Mouse (Mus musculus) adrenal gland, adult (tissue): Measurements from ENCODE around the gene Atp13a1.

Source experiments
- DNase-seq, 2 experiments: peaks; one replicate each; pipeline ENCODE4 v3.0.0; 2022 to 2023; ENCODE audit warnings: low spot score in 1 of 2; ENCODE audit not compliant: inconsistent age in 2 of 2

Atp13a1 gene

DNA sequence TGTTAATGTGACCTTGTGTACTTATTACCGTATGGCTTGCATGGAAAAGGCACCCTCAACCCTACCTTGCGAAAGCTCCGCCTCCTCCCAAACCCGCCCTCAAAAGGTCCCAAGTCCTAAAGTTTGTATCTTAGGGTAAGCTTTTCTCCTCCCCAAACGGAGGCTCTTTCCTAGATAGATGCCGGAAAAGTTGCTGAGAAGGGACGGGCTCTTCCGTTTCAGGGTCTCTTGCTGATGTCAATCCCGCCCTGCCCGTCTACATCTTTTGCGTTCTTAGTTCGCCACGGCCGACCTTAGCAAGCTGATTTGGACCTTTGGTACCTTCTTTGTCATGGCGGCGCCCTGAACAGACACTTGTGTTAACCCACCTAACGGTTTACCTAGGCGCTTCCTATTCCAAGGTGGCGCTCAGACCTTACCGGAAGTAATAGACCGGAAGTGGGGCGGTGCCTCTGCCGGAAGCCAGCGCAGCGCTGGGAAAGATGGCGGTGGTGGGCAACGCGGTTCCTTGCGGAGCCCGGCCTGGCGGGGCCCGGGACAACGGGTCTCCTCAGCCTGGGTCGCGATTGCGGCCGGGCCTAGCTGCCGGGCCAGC is at the start of gene Atp13a1, which contains the start of gene Zfp866:
Gene Atp13a1, plus strand, starts transcription at position 391 of the 595 bp plus-strand sequence.
Gene Zfp866, minus strand, starts transcription at position 406 of the 595 bp plus-strand sequence.
- peak; percentile 92 to 97 for DNase-seq

DNA sequence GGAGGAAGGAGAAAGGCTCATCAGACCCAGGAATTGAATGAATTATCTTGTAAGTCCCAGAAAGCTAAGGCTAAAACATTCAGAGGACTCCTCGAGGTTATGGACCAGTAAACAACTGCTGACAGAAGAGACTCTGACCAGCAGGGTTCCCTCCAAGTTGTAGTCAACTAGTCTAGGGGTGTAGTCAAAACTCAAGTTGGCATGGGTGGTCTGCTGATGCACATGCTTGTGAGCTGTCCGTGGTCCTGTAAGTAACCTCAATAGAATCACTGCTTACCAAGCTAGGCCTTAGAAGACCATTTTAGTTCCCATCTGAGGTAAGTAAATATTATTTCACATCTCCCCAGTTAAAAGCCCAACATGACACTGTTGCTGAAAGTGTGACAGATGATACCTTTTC is 49.7 kb upstream of the Atp13a1 start:
- DNase-seq, result no peak

DNA sequence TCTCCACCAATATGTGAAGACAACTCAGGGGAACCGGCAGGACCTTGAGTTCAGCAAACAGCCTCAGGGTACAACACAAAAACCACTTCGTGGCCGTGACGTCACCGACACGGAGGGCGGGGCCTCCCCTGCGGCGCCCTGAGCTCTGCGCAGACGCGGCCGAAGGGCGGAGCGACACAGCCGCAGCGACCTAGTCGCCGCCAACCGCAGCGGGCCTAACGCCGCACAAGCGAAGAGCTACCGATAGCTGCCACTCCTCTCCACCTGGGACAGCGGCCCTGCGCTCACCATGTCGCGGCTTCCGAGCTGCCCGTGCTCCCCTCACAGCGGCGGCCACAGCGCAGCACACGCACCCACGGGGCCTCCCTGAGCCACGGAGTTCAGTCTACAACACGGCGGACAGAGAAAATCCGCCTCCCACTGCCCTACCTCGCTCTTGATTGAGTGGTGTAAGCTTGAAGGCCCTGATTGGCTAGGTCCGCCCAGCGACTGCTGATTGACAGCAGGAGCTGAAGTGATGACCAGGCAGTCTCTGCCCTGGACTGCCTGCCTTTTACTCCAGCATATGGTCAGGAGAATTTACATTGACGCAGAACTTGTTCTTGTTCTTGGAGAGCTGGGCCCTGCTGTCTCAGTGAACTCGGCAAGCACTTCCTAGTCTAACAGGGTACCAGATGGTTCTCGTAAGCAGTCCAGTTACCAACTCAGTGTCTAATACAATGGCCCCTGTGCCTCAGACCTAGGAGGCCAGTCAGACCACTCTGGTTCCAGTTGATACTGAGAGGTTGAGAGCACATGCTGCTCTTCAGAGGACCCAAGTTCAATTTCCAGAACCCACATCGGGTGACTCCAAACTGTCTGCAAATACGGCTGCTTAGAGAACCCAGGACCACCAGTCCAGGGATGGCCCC is 41.2 kb upstream of the Atp13a1 start, which contains the start of gene Zfp963:
Gene Zfp963, minus strand, starts transcription at position 427 of the 911 bp plus-strand sequence.
- DNase-seq, result peak; percentile 96 to 98

DNA sequence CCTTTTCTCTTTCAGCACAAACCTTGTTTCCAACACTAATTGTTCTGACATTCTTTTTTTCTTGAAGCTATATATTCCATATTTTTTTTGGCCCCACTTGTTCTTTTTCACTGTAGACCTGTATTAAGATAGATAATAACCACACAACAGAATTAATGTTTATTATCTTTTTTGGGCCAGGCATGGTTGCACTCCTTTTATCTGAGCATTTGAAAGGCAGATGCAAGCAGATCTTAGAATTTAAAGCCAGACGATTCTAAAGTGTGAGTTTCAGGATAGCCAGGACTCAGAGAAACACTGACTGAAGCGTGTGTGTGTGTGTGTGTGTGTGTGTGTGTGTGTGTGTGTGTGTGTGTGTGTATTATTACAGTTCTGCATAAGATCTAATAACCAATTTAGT is 38.5 kb upstream of the Atp13a1 start:
- DNase-seq, result no peak

DNA sequence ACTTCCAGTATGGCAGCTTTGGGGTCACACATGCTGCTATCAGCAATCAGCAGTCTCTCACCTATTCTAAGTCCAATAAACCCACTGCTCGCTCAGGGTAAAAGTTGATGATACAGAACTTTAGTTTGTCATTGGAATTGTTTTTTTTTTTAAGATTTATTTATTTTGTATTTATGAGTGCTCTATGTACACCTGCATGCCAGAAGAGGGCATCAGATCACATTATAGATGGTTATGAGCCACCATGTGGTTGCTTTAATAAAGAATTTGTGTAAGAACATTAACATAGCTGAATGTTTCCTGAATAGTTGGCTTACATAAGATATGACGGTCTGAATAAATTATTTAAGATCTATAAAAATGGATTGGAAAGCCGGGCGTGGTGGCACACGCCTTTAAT is 32.6 kb upstream of the Atp13a1 start:
- no peak for DNase-seq

DNA sequence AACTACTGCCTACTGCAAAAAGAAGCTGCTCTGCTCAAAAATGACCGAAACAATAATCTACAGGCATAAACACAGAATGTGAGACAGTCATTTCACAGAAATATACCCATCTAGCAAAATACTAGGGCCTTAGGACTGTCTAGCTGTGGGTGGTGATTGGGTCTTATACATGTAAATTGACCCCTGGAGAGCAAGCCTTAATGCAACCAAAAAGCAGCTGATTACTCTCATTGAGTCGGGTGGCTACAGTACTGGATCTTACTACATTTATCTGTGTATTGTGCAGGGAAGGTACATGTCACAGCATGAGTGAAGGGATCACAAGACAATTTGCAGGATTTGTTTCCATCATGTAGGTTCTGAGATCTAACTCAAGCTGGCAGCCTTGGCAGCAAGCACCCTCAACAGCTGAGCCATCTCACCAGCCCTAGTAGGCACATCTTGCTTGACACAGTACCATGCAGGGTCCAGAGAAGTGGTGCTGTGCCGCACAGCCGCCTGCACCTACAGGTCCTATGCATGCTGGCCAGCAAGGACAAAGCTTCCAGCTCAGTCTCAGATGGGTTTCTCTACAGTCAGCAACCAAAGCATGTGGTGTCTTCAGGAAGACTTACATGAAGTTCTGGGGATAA is 29.0 kb upstream of the Atp13a1 start:
- DNase-seq, result no peak

DNA sequence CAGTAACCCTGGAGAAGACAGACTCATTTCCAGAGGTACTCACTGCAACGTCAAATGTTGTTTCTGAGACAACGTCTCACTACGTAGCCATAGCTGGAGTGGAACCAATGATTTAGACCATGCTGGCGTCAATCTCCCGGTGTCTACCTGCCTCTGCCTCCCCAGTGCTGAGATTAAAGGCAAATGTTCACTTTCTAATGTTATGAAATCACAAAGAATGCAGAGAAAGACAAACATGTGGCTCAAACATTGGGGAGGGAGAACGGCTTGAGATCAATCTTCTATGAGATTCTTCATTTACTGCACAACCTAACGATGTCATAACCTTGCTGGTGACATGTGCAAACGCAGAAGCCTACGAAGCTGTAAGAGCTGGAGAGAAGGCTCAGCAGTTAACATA is 19.7 kb upstream of the Atp13a1 start:
- no peak for DNase-seq

DNA sequence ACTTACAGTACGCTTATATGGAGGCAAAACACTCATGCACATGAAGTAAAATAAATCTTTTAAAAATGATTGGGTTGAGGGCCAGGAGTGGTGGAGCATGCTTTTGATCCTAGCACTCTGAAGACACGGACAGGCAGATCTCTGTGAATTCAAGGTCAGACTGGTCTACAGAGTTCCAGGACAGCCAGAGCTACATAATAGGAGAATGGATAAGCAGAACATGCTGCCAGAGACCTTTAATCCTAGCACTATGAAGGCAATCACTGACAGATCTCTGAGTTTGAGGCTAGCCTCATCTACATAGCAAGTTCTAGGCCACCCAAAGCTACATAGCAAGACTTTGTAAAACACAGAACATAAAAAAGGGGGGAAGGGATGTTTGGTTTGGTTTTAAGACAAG is 18.9 kb upstream of the Atp13a1 start:
- DNase-seq, result no peak

DNA sequence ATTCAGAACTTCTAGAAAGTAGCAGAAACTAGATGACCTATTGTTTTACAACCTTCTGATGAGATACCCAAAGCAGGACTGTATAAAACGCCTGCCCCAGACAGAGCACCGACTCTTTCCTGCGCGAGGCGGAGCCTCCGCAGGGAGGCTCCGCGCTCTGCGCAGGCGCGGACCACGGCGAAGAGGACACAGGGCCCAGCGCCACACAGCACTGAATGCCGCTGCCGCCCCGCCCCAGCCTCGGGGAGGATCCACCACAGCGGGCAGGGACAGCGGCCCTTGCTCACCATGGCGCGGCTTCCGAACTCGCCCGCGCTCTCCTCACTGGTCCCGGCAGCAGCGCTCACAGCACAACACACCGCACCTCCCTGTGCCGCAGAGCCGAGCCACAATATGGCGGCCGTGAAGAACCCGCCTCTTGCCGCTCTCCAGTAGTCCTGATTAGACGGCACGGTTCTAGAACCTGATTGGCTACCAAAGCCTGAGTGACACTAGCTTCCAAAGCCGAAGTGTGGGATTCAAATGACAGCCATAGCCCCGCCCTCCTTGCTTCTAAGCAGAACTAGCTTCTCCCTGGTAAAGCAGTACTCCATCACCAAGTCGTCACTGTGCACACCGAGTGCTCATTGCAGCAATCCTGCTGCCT is 16.3 kb upstream of the Atp13a1 start, which contains the start of gene Gm20422:
Gene Gm20422, minus strand, starts transcription at position 384 of the 646 bp plus-strand sequence.
- DNase-seq, result peak; percentile 92 to 96

DNA sequence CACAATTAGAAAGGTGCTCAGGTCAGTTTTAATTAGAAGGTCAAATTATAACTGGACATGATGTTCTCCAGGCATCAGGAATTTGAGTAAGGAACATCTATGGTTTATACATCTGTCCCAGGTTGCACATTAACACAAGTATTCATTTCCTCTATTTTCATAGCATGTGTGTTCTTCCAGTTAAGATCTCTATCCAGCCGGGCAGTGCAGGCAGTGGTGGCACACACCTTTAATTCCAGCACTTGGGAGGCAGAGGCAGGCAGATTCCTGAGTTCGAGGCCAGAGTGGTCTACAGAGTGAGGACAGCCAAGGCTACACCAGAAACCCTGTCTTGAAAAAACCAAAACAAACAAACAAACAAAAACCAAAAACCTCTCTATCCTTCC is 15.8 kb upstream of the Atp13a1 start:
- no peak for DNase-seq

DNA sequence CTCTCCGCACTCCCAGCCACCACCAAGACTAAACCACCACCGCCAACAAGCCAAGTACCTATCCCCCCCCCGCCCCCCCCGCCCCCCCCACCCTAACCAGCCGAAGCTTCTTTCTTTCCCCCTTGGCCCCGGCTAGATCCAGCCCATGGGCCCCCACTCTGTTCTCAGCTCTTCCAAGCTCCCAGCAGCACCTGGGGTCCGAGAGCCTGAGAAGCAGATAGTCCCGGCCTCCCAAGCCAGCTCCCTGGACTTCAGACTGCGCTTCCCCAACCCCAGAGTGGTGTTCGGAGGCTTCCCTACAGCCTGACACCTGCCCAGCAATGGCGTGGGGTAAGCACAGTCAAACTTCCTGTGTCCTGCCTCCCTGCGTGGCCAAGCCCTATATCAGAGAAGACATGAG is 13.9 kb upstream of the Atp13a1 start:
- no peak for DNase-seq

DNA sequence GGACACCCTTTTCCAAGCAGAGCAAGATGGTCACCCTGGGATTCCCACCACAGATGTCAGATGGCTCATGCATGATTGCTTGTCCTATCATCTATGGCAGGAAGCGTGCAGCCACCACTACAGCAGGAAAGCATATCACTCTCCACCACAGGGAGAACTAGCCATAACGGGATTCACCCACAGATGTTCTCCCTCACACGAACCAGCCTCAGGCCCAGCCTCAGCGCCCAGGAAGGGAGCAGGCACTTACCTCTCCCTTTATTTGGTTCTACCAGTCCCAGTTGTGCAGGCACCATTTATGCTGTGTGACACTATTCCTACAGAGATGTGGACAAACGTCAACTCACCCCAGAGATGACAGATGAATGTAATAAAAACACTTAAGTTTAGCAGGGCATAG is 1.9 kb upstream of the Atp13a1 start:
- no peak for DNase-seq

DNA sequence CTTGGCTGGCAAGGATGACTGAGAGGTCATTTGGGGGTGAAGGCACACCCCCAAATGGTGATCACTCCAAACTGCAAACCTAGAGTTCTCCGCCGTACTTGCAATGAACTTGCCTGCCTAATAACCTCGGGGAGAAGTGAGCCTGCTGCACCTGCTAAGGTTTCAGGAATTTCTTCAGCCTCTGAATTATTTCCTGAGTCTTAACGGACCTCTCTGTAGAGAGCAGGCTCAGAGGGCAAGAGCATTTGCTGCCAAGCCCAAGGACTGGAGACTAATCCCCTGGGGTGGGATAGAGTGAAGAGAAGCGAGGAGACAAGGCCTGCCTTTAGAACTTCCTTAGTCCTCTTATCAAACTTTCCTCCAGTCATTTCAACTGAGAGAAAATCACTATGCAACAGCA is 1.2 kb upstream of the Atp13a1 start:
- no peak for DNase-seq

DNA sequence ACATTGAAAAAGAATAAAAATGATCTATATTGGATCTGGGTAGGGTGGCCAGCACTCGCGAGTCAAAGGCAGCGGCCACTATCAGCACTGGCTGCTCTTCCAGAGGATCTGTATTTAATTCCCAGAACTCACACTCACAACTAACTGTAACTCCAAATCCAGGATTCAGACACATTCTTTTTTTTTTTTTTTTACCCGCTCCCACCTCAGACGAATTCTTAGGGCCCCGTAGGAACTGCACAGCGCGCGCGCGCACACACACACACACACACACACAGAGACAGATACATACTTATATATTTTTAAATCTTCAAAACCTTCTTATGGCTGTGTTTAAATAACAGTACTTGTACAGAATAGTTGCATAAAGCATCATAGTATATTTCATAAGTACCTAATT is 599 bp upstream of the Atp13a1 start:
- no peak for DNase-seq

DNA sequence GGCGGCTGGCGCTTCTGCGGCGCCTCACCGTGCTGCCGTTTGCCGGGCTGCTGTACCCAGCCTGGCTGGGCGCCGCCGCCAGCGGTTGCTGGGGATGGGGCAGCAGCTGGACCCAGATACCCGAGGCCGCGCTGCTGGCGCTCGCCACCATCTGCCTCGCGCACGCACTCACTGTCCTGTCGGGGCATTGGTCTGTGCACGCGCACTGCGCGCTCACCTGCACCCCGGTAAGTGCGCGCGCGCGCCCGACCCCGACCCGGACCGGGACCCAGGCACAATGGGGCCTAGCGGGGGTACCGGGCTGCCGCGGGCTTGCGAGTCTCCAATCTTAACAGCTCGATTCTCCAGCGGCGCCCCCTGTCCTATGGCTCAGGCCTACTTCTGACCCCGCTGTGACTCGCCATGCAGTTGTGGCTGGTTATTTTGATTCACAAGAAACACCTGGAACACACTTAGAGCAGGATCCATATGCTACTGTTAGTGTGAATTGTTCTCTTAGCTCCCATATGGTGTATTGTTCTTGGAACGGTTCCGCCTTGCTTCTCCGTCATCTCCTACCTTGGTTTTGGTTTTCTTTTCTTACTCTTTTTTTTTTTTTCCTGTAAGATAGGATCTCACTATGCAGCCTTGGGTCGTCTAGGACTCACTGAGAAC is 579 bp downstream of the Atp13a1 start:
- DNase-seq, result no peak

DNA sequence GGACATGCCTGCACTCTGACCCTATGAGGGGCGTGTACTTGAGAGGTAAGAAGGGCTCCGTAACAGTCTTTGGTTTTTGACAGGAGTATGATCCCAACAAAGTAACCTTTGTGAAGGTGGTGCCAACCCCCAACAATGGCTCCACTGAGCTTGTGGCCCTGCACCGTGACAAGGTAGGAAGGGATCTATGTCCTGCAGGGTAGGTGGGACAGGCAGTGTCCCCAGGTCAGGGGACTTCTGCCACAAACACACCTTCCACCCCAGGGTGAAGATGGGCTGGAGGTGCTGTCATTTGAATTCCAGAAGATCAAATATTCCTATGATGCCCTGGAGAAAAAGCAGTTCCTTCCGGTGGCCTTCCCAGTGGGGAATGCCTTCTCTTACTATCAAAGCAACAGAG is 2.7 kb downstream of the Atp13a1 start:
- DNase-seq, result no peak

DNA sequence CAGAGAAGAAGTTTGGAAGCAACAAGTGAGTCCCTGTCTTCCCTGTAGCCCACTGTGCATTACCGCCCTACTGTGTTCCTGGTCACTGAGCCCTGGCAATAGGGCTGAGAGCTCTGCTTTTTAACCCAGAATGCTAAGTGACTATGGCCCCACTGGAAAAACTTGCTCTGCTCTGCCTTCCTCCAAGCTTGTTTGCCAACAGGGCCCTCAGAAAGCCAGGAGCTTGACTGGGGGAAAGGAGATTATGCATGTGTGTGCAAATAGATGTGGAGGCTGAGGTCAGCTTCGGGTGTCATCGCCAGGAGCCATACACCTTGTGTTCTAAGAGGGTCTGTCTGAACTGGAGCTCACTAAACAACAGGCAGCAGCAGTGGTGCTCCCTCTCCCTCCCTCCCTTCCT is 3.1 kb downstream of the Atp13a1 start:
- no peak for DNase-seq

DNA sequence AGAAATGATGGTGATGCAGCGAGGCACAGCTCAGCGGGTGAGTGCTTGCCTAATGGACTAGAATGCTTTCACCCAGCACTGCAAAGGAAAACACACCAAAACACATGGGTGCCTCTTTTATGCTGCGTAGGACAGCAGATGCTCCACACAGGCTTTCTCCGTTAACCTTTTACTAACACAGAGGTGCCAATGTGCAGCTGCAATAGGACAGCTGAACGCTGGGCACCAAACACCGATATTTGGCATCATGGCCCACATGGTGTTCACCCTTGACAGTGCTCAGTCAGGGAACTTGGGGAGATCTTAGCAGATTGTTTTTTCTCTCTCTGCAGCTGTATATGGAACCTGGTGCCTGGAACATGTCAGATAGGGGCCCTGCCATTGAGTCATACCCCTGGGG is 3.9 kb downstream of the Atp13a1 start:
- no peak for DNase-seq

DNA sequence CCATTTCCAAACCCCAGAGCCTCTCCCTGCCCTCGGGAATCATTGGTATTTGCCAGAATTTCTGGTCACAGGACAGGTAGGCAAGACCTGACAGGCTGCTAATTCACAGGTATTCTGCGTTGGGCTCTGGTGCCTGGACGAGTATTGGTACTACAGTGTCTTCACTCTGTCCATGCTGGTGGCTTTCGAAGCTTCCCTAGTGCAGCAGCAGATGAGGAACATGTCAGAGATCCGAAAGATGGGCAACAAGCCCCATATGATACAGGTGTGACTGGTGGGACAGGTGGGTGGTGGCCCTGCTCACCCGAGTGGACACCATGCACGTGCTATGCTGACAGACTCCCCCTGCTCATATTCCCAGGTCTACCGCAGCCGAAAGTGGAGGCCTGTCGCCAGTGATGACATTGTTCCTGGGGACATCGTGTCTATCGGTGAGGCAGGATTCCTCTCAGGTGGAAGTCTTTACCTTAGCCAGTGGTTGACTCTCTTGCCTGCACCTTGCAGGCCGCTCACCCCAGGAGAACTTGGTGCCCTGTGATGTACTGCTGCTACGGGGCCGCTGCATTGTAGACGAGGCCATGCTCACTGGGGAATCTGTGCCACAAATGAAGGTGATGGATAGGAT is 5.9 kb downstream of the Atp13a1 start:
- DNase-seq, result no peak

DNA sequence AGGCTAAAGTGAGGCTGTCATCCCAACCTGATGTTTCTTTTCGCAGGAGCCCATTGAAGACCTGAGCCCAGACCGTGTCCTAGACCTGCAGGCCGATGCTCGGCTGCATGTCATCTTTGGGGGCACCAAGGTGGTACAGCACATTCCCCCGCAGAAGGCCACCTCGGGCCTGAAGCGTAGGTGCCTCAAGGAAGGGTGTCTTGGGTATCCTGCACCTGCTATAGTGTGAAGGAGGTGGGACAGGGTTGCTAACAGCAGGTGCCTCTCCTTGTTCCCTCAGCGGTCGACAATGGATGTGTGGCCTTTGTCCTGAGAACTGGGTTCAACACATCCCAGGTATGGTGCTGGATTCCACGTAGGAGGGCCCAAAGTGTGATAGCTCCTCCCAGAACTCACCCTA is 6.7 kb downstream of the Atp13a1 start:
- DNase-seq, result no peak
